In the genomic region with DNA sequence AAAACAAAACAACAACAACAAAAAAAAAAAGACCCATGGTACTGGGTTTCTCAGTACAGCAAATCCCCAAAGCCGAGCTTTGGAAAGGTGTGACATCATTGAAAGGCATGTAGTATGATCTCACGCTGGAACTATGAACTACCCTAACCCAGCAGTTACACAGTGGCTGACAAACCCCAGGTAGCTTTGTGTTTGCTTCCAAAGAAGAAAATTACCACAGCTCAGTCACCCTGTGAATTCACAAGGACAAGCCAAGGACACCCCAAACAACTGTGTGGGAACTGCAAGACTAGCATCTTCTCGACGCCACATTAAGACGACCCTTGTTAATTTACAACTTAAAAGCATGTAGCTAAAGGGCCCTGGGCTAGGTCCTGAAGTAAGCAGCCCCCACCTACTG, we compare ENCODE assay signal across 28 mouse cellular contexts. TPM values are rescaled to one million over a fixed set of nuclear protein-coding genes. Genes with fewer than 3 reads are reported as not detected.
DNase-seq lines count a peak whose midpoint lies in the region; ATAC-seq and TF ChIP-seq lines count a peak whose summit lies in the region.
"Had no signal": no experiment of that assay in that cellular context is flagged by ENCODE, and none has a peak within 500 bp of the region (broad histone marks: within the 10 kb centered on the region; RNA-seq: fewer than 3 reads in every experiment).

No protein-coding gene starts in this region.

- H3K9me3 ChIP-seq in forebrain, embryonic 11.5 days (ENCODE audit: control insufficient read depth, low read length), result no peaks in the 10 kb centered on the region
- no peaks in the 10 kb centered on the region for H3K9me3 ChIP-seq in forebrain, postnatal 0 days (ENCODE audit: low read length)
- no peaks in the 10 kb centered on the region for H3K9me3 ChIP-seq in intestine, postnatal 0 days (ENCODE audit: control insufficient read depth)
- H3K9me3 ChIP-seq in midbrain, embryonic 15.5 days, result no peaks in the 10 kb centered on the region
- H3K9me3 ChIP-seq: embryonic facial prominence, embryonic 10.5 days; embryonic facial prominence, embryonic 15.5 days; forebrain, embryonic 13.5 days; heart, embryonic 10.5 days; hindbrain, embryonic 12.5 days; liver, embryonic 15.5 days; midbrain, embryonic 10.5 days had no signal

- no peaks in the 10 kb centered on the region for H3K36me3 ChIP-seq in forebrain, embryonic 11.5 days (ENCODE audit: control insufficient read depth, insufficient read depth, low read length)
- H3K36me3 ChIP-seq in forebrain, postnatal 0 days (ENCODE audit: insufficient read depth), result no peaks in the 10 kb centered on the region
- no peaks in the 10 kb centered on the region for H3K36me3 ChIP-seq in intestine, postnatal 0 days (ENCODE audit: control insufficient read depth, insufficient read depth)
- H3K36me3 ChIP-seq in midbrain, embryonic 15.5 days (replicated peaks), result no peaks in the 10 kb centered on the region
- H3K36me3 ChIP-seq: embryonic facial prominence, embryonic 10.5 days; embryonic facial prominence, embryonic 15.5 days; heart, embryonic 10.5 days; hindbrain, embryonic 12.5 days; liver, embryonic 15.5 days had no signal

- POLR2A ChIA-PET in Patski (lab: Charles Lee), result interaction anchor here (0.6 to 1.2 kb wide), 5 partner anchors 9 to 1219 kb away, joined by 3 to 5 read pairs (median 3); no protein-coding TSS in a partner anchor

- no peak for DNase-seq in forebrain, embryonic 11.5 days (ENCODE audit: low spot score)
- DNase-seq in forebrain, postnatal 0 days, result no peak
- DNase-seq in Patski (ENCODE audit: low read depth, low spot score), result no peak
- peak; percentile 56 for DNase-seq in kidney, adult 9 months
- peak; percentile 42 for DNase-seq in kidney, postnatal 14 days
- DNase-seq: adrenal gland, adult 8-10 months; cerebellum, adult 2 months; cerebellum, postnatal 25 days; gastrocnemius, postnatal 25 days; heart, adult 11 months; heart, postnatal 36 days; layer of hippocampus, adult 9-11 months; lung, embryonic 14.5 days; lung, postnatal 14 days; thymus, postnatal 14 days had no signal

- H3K4me2 ChIP-seq in forebrain, embryonic 11.5 days (ENCODE audit: low read depth, low read length, severe bottlenecking), result no peak overlapping the region
- H3K4me2 ChIP-seq in forebrain, postnatal 0 days (ENCODE audit: low read depth), result no peak overlapping the region
- H3K4me2 ChIP-seq in intestine, postnatal 0 days (replicated peaks; ENCODE audit: low read depth), result no peak overlapping the region
- no peak overlapping the region for H3K4me2 ChIP-seq in midbrain, embryonic 15.5 days
- H3K4me2 ChIP-seq: embryonic facial prominence, embryonic 15.5 days; forebrain, embryonic 13.5 days; hindbrain, embryonic 12.5 days; liver, embryonic 15.5 days; lung, embryonic 14.5 days had no signal

- no peak for TF ChIP-seq CTCF in forebrain, postnatal 0 days (IDR thresholded peaks at IDR 0.05; ENCODE audit: low read depth)
- no peak for TF ChIP-seq CTCF in Patski (IDR thresholded peaks at IDR 0.05)
- no peak for TF ChIP-seq CTCF in intestine, postnatal 0 days (IDR thresholded peaks at IDR 0.05; ENCODE audit: low read depth)

- WGBS in forebrain, embryonic 11.5 days, result 71% methylated on average over 5 of the region's 5 CpGs
- WGBS in forebrain, postnatal 0 days, result 66% methylated on average over 5 of the region's 5 CpGs
- 62% methylated on average over 5 of the region's 5 CpGs for WGBS in intestine, postnatal 0 days
- WGBS in midbrain, embryonic 15.5 days, result 77% methylated on average over 5 of the region's 5 CpGs

- no peak overlapping the region for H3K9ac ChIP-seq in forebrain, embryonic 11.5 days (ENCODE audit: low read length)
- no peak overlapping the region for H3K9ac ChIP-seq in forebrain, postnatal 0 days
- no peak overlapping the region for H3K9ac ChIP-seq in intestine, postnatal 0 days (ENCODE audit: low read depth, low read length)
- no peak overlapping the region for H3K9ac ChIP-seq in midbrain, embryonic 15.5 days
- H3K9ac ChIP-seq: embryonic facial prominence, embryonic 15.5 days; forebrain, embryonic 13.5 days; hindbrain, embryonic 12.5 days; liver, embryonic 15.5 days; lung, embryonic 14.5 days had no signal

- H3K4me1 ChIP-seq in forebrain, embryonic 11.5 days (replicated peaks; ENCODE audit: control insufficient read depth, insufficient read depth, low read length), result no peaks in the 10 kb centered on the region
- H3K4me1 ChIP-seq in forebrain, postnatal 0 days (ENCODE audit: insufficient read depth), result no peaks in the 10 kb centered on the region
- H3K4me1 ChIP-seq in intestine, postnatal 0 days (replicated peaks; ENCODE audit: control insufficient read depth, insufficient read depth, low read length), result no peaks in the 10 kb centered on the region
- no peaks in the 10 kb centered on the region for H3K4me1 ChIP-seq in midbrain, embryonic 15.5 days
- H3K4me1 ChIP-seq: forebrain, embryonic 13.5 days; heart, embryonic 10.5 days; hindbrain, embryonic 12.5 days; liver, embryonic 15.5 days had no signal

- H3K27ac ChIP-seq in forebrain, embryonic 11.5 days (ENCODE audit: low read depth, low read length), result no peak overlapping the region
- no peak overlapping the region for H3K27ac ChIP-seq in forebrain, postnatal 0 days (ENCODE audit: low read depth, low read length)
- H3K27ac ChIP-seq in intestine, postnatal 0 days (ENCODE audit: low read depth, low read length), result no peak overlapping the region
- no peak overlapping the region for H3K27ac ChIP-seq in midbrain, embryonic 15.5 days
- H3K27ac ChIP-seq: embryonic facial prominence, embryonic 10.5 days; embryonic facial prominence, embryonic 15.5 days; forebrain, embryonic 13.5 days; heart, embryonic 10.5 days; hindbrain, embryonic 12.5 days; liver, embryonic 15.5 days; midbrain, embryonic 10.5 days had no signal

- in situ Hi-C loops in Patski (cut with MboI; ENCODE audit: low pct_unique_long_range_greater_than_20kb), result no loop called here

- no peak overlapping the region for H3K4me3 ChIP-seq in forebrain, embryonic 11.5 days (ENCODE audit: low read depth, low read length)
- H3K4me3 ChIP-seq in forebrain, postnatal 0 days (ENCODE audit: low read depth, low read length), result no peak overlapping the region
- no peak overlapping the region for H3K4me3 ChIP-seq in intestine, postnatal 0 days (ENCODE audit: low read depth, low read length)
- no peak overlapping the region for H3K4me3 ChIP-seq in midbrain, embryonic 15.5 days
- H3K4me3 ChIP-seq: embryonic facial prominence, embryonic 10.5 days; embryonic facial prominence, embryonic 15.5 days; forebrain, embryonic 13.5 days; heart, embryonic 10.5 days; hindbrain, embryonic 12.5 days; liver, embryonic 15.5 days; midbrain, embryonic 10.5 days had no signal

- H3K27me3 ChIP-seq in forebrain, embryonic 11.5 days (ENCODE audit: control insufficient read depth, insufficient read depth, low read length), result no peaks in the 10 kb centered on the region
- H3K27me3 ChIP-seq in forebrain, postnatal 0 days (ENCODE audit: insufficient read depth, low read length), result no peaks in the 10 kb centered on the region
- H3K27me3 ChIP-seq in Patski, result no peaks in the 10 kb centered on the region
- no peaks in the 10 kb centered on the region for H3K27me3 ChIP-seq in intestine, postnatal 0 days (replicated peaks; ENCODE audit: control insufficient read depth, insufficient read depth, low read length)
- H3K27me3 ChIP-seq in midbrain, embryonic 15.5 days (replicated peaks), result no peaks in the 10 kb centered on the region
- H3K27me3 ChIP-seq: CH12.LX; embryonic facial prominence, embryonic 15.5 days; forebrain, embryonic 13.5 days; hindbrain, embryonic 12.5 days; liver, embryonic 15.5 days had no signal

- 0 out of 2 replicates have a peak, but pooled peaks have one; percentile 49 for ATAC-seq in forebrain, embryonic 11.5 days (replicated peaks; ENCODE audit: low FRiP score)
- ATAC-seq in forebrain, postnatal 0 days, result no peak
- peak; percentile 54 for ATAC-seq in Patski
- no peak for ATAC-seq in intestine, postnatal 0 days
- ATAC-seq in midbrain, embryonic 15.5 days (replicated peaks), result no peak
- ATAC-seq: intestine, embryonic 16.5 days; midbrain, embryonic 16.5 days had no signal

- CTCF ChIA-PET in Patski (lab: Charles Lee), result interaction anchor here (0.8 to 2.8 kb wide), 3 partner anchors 11 to 77 kb away, joined by 3 to 13 read pairs (median 3); no protein-coding TSS in a partner anchor

RNA-seq across cellular contexts. Expression of gene Glis3, which starts 30.4 kb away (rescaled TPM):
- polyA plus RNA-seq in forebrain, embryonic 11.5 days (2014; fragmentation: Nextera tagmentation; extraction: Ambion mirVana), result 3.4 and 3.5 TPM in 2 replicates
- 8.5 and 9.6 TPM in 2 replicates for total RNA-seq in forebrain, postnatal 0 days (2014; rRNA removed)
- polyA plus RNA-seq in forebrain, postnatal 0 days (2015; fragmentation: Nextera tagmentation; extraction: Ambion mirVana), result 0.86 and 0.96 TPM in 2 replicates
- 213 TPM for polyA plus RNA-seq in Patski (2021)
- 0.59 and 0.86 TPM in 2 replicates for polyA plus RNA-seq in intestine, postnatal 0 days (2015; fragmentation: Nextera tagmentation; extraction: Ambion mirVana)
- polyA plus RNA-seq in midbrain, embryonic 15.5 days (2015; fragmentation: Nextera tagmentation; extraction: Ambion mirVana), result 3.3 and 4.6 TPM in 2 replicates
- total RNA-seq: CH12.LX, MEL had no signal

Comparison
In these comparisons a context has a peak if more than half of its experiments do, and no peak if none do; other contexts are left out.
1. ATAC-seq: peak in forebrain, embryonic 11.5 days (single experiment) and Patski (single experiment); none in forebrain, postnatal 0 days (single experiment), intestine, postnatal 0 days (single experiment) and midbrain, embryonic 15.5 days (single experiment).
2. DNase-seq: peak in kidney, adult 9 months (single experiment) and kidney, postnatal 14 days (single experiment); none in forebrain, embryonic 11.5 days (single experiment), forebrain, postnatal 0 days (single experiment) and Patski (single experiment).
3. RNA of gene Glis3, which starts 30.4 kb away (polyA plus RNA-seq): 213 TPM in Patski (single experiment); 3.4 to 3.5 TPM in forebrain, embryonic 11.5 days, 3.3 to 4.6 TPM in midbrain, embryonic 15.5 days, 0.59 to 0.86 TPM in intestine, postnatal 0 days and 0.86 to 0.96 TPM in forebrain, postnatal 0 days; every median in the first group is over 10 times any median in the second.